Mouse (Mus musculus) stomach, embryonic 15.5 days (tissue): ENCODE data around the gene Tpk1. TPM values are rescaled to one million over a fixed set of nuclear protein-coding genes. Genes with fewer than 3 reads are reported as not detected.

ENCODE experiments used
- ATAC-seq: fragments of 200-750 bp; cut with Nextera tagmentation; 2 replicates; pipeline ENCODE4 v1.8.0; 2017; ENCODE audit warnings: low read depth, moderate number of reproducible peaks, moderate TSS enrichment; ENCODE audit not compliant: insufficient read depth, low FRiP score
- H3K27ac ChIP-seq: fragments of 300-500 bp; sonication (generic); 2 replicates; pipeline ENCODE4 v1.5.1; 2015; ENCODE audit warnings: mild to moderate bottlenecking, inconsistent platforms
- H3K27me3 ChIP-seq: fragments of 300-500 bp; sonication (generic); replicated peaks from 2 replicates; pipeline ENCODE4 v1.6.1; 2015; ENCODE audit warnings: inconsistent platforms
- H3K36me3 ChIP-seq: fragments of 300-500 bp; sonication (generic); 2 replicates; pipeline ENCODE4 v1.6.1; 2015; ENCODE audit warnings: inconsistent platforms
- H3K4me1 ChIP-seq: fragments of 300-500 bp; sonication (generic); 2 replicates; pipeline ENCODE4 v1.6.1; 2015; ENCODE audit warnings: inconsistent platforms
- H3K4me2 ChIP-seq: fragments of 300-500 bp; sonication (generic); 2 replicates; pipeline ENCODE4 v1.6.1; 2015; ENCODE audit warnings: mild to moderate bottlenecking, inconsistent platforms
- H3K4me3 ChIP-seq: fragments of 300-500 bp; sonication (generic); replicated peaks from 2 replicates; pipeline ENCODE4 v1.5.1; 2015; ENCODE audit warnings: inconsistent platforms
- H3K9ac ChIP-seq: fragments of 300-500 bp; sonication (generic); 2 replicates; pipeline ENCODE4 v1.6.1; 2015; ENCODE audit warnings: inconsistent platforms
- H3K9me3 ChIP-seq: fragments of 300-500 bp; sonication (generic); 2 replicates; pipeline ENCODE4 v1.6.1; 2016; ENCODE audit warnings: inconsistent platforms
- WGBS: fragments of 180-500 bp; shearing (Covaris S2); methylation state at CpG from one replicate; pipeline ENCODE4 v1.1.7; 2015; 5-methylcytosine and 5-hydroxymethylcytosine counted together
- polyA plus RNA-seq: library from polyadenylated mRNA; unstranded; fragments of >200 nt; fragmentation: Nextera tagmentation; extraction: Ambion mirVana; gene quantifications from 2 replicates; pipeline ENCODE4 v1.2.1, GENCODE M21; 2015

Tpk1 gene
- polyA plus RNA-seq, 1 experiment from 2014 or later, result 15.4 TPM

DNA sequence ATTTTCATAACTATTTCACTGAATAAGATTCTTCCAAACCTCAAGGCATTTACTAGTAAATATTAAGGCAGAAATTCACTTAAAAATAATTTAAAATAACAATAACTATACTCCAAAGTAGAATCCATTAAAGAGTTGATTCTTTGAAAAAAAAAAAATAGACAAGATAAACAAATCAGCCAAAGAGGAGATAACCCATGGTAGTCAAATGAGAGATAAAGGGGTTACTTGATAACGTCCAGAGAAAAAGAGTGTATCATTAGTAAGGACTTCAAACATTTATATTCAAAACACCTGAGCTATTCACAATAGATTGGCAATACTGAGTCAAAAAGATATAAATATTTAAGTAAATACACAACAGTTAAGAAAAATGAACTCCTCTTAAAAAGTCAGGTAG is 114.7 kb downstream of the Tpk1 start:
- no peak overlapping the region for H3K4me2 ChIP-seq
- no peaks in the 10 kb centered on the region for H3K4me1 ChIP-seq
- no peaks in the 10 kb centered on the region for H3K27me3 ChIP-seq
- WGBS, result 37% methylated on average over 1 of the region's 1 CpGs
- H3K36me3 ChIP-seq, result no peaks in the 10 kb centered on the region
- no peaks in the 10 kb centered on the region for H3K9me3 ChIP-seq
- H3K27ac ChIP-seq, result no peak overlapping the region
- H3K9ac ChIP-seq, result no peak overlapping the region
- ATAC-seq, result no peak
- no peak overlapping the region for H3K4me3 ChIP-seq

DNA sequence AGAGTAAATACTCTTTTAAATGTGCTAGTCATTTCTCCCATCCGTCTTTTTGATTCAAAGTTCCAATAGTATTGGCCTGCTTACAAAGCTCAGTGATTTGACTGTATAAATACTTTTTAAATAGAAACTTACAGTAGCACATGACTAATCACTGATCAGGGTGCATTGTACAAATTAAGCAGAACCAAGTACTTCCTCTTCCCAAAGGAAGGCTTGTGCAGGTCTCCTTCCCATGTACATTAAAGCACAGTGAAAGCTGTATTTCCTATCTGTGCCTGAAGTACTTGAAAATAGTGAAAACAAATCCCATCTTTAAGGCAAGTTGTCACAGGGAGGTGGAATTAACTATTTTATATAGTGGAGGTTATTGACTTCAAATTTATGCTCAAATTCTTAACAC is 119.5 kb downstream of the Tpk1 start:
- WGBS, result 43% methylated on average over 1 of the region's 1 CpGs
- no peak for ATAC-seq
- Histone ChIP-seq H3K4me3 (no peak overlapping the region), H3K27ac (no peak overlapping the region), H3K9me3 (no peaks in the 10 kb centered on the region), H3K36me3 (no peaks in the 10 kb centered on the region), H3K9ac (no peak overlapping the region), H3K27me3 (no peaks in the 10 kb centered on the region), H3K4me1 (no peaks in the 10 kb centered on the region), H3K4me2 (no peak overlapping the region)

DNA sequence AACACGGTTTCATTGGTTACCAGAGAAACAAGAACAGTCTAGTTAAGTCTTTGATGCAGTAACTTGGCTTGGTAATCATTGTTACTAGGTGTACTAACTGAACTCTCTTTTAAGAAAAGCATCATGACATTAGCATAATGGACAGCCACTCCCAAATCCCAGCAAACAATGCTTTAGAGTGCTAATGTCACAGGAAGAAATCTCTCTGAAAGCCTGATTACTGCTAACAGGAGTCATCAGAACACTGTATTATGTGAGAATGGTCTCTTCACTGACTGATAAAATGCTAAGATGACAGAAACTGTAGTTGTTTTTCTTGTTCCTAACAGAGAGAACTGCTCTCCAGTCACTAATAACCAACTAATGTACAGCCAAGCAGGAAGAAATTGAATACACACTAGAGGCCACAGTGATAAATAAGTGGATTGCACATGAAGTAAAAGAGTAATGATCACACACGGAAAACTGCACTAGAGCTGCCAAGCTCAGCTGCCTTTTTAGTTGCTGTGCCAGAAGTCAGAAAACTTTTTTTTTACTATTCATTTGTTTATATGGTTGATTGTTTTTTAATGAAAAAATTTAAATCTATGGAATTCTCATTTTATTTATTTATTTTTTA is 128.7 kb downstream of the Tpk1 start:
- no peak for ATAC-seq
- 61% methylated on average over 2 of the region's 2 CpGs for WGBS
- H3K27ac ChIP-seq, result no peak overlapping the region
- H3K9me3 ChIP-seq, result no peaks in the 10 kb centered on the region
- no peaks in the 10 kb centered on the region for H3K36me3 ChIP-seq
- no peaks in the 10 kb centered on the region for H3K27me3 ChIP-seq
- no peaks in the 10 kb centered on the region; the same call in 1 of the 2 replicates for H3K4me1 ChIP-seq
- H3K9ac ChIP-seq, result no peak overlapping the region
- H3K4me2 ChIP-seq, result no peak overlapping the region
- H3K4me3 ChIP-seq, result no peak overlapping the region

DNA sequence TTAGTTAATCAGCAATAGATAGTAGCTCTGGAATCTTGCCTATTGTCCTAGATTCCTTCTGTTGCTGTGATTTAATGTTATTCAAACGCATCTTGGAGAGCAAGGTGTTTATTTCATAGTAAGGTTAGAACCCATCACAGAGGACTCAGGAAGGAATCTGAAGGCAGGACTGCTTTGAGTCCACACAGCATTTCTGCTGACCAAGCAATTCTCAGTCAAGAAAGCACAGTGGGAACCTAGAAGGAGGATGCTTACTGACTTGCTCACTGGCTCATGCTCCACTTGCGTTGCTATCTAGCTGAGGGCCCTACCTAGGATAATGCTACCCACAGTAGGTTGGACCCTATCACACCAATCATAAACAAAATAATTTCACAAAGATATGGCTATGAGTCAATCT is 130.6 kb downstream of the Tpk1 start:
- Histone ChIP-seq H3K9ac (no peak overlapping the region), H3K4me2 (no peak overlapping the region), H3K36me3 (no peaks in the 10 kb centered on the region), H3K4me3 (no peak overlapping the region), H3K27me3 (no peaks in the 10 kb centered on the region), H3K9me3 (no peaks in the 10 kb centered on the region), H3K27ac (no peak overlapping the region), H3K4me1 (no peaks in the 10 kb centered on the region; the same call in 1 of the 2 replicates)
- no peak for ATAC-seq
- WGBS, result 87% methylated on average over 2 of the region's 2 CpGs

DNA sequence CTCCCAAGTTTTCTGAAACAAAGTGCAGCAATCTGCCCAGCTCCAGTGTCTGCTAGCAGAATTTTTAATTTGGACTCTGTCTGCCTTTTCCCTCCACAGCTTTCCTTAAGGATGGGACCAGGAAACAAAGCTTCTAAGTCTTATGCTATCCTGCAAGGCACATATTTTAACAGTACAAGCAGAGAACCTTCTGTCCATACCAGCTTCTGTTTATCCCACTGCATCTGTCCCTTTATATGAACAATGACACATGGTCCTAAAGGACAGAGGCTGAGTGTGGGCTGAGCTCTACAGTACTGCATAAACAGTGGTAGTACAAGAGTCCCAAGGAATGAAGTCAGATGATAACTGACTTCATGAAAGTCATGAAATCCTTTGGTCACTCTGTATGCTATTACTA is 132.8 kb downstream of the Tpk1 start:
- Histone ChIP-seq H3K27me3 (no peaks in the 10 kb centered on the region), H3K4me2 (no peak overlapping the region), H3K9ac (no peak overlapping the region), H3K4me3 (no peak overlapping the region), H3K4me1 (no peaks in the 10 kb centered on the region; the same call in 1 of the 2 replicates), H3K36me3 (no peaks in the 10 kb centered on the region), H3K9me3 (no peaks in the 10 kb centered on the region), H3K27ac (no peak overlapping the region)
- no peak for ATAC-seq

DNA sequence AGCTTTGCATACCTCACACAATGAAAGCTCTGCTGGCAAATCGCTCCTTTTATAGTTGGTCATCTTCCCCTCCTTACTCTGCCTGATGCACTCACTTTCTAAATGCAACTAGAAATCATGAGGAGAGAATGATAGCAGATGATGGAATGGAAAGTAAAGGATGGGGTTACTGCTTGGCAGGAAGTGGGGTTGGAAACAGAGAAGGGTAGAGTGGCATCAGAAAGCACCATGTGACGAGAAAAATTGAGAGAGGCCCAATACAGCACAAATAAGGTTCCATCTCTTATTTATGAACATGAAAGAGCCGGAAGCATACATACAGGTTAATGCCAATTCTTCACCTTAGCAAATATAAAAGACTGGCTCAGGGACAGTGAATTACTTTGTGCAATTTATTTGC is 133.3 kb downstream of the Tpk1 start:
- 79% methylated on average over 3 of the region's 3 CpGs for WGBS

DNA sequence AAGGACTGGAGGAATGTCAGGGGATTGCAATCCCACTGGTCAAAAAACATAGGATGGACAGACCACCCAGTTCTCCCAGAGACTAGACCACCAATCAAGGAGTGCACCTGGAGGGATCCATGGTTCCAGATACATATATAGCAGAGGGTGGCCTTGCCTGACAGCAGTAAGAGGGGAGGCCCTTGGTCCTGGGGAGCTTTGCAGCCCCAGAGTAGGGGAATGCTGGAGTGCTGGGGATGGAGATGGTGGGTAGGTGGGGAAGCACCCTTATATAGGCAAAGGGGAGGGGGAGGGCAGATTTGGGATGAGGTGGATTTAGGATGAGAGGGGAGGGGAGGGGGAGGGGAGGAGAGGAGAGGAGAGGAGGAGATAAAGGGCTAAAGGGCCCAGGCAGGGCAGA is 134.1 kb downstream of the Tpk1 start:
- no peak overlapping the region for H3K27ac ChIP-seq
- ATAC-seq, result no peak
- H3K9ac ChIP-seq, result no peak overlapping the region
- no peak overlapping the region for H3K4me3 ChIP-seq
- no peak overlapping the region for H3K4me2 ChIP-seq
- no peaks in the 10 kb centered on the region for H3K9me3 ChIP-seq
- no peaks in the 10 kb centered on the region for H3K27me3 ChIP-seq
- no peaks in the 10 kb centered on the region; the same call in 1 of the 2 replicates for H3K4me1 ChIP-seq
- H3K36me3 ChIP-seq, result no peaks in the 10 kb centered on the region

More for the DNA sequence above, 133.3 kb downstream of the Tpk1 start:
- Histone ChIP-seq H3K27ac (no peak overlapping the region), H3K36me3 (no peaks in the 10 kb centered on the region), H3K4me3 (no peak overlapping the region), H3K4me2 (no peak overlapping the region), H3K9ac (no peak overlapping the region), H3K27me3 (no peaks in the 10 kb centered on the region), H3K4me1 (no peaks in the 10 kb centered on the region; the same call in 1 of the 2 replicates), H3K9me3 (no peaks in the 10 kb centered on the region)
- no peak for ATAC-seq

DNA sequence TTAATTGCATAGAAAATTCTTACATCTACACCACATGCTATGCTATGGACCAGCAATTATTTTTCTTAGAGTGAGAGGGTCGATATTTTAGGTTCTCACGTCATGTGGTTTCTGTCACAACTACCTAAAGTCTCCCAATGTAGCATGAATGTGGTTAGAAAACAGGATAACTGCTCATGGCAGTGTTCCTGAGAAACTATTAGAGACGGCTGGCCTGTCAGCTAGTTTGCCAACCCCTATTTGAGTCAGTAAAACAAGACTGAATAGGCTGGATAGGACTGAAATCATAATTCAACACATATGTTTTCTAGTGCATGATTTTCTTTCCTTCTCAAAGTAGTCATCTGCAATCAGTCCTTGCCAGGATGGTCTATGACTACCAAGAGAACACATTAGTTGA is 137.1 kb downstream of the Tpk1 start:
- Histone ChIP-seq H3K4me3 (no peak overlapping the region), H3K27me3 (no peaks in the 10 kb centered on the region), H3K4me2 (no peak overlapping the region), H3K36me3 (no peaks in the 10 kb centered on the region), H3K9ac (no peak overlapping the region), H3K4me1 (no peaks in the 10 kb centered on the region; the same call in 1 of the 2 replicates), H3K9me3 (no peaks in the 10 kb centered on the region), H3K27ac (no peak overlapping the region)
- WGBS, result 83% methylated on average over 3 of the region's 3 CpGs
- no peak for ATAC-seq

DNA sequence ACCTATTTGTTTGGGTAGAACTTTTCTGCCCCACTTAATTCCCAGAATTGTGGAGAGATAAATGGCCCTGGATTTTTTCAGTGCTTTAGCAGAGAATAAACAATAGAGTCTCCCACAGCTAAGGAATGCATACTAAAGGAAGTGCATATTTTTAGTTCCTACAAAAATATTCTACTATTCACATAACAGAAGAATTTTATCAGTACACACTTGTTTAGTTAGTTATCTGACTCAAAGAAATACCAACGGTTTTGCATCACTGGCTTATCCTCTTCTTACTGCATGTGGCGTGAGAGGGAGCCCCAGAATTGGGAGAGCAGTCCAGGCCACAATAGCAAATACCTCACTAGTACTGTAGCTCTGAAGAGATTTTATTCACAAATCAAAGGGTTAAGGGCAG is 141.1 kb downstream of the Tpk1 start:
- Histone ChIP-seq H3K4me2 (no peak overlapping the region), H3K27me3 (no peaks in the 10 kb centered on the region), H3K36me3 (no peaks in the 10 kb centered on the region), H3K27ac (no peak overlapping the region), H3K4me3 (no peak overlapping the region), H3K9ac (no peak overlapping the region), H3K4me1 (no peaks in the 10 kb centered on the region), H3K9me3 (no peaks in the 10 kb centered on the region)
- no peak for ATAC-seq
- WGBS, result 23% methylated on average over 2 of the region's 2 CpGs

DNA sequence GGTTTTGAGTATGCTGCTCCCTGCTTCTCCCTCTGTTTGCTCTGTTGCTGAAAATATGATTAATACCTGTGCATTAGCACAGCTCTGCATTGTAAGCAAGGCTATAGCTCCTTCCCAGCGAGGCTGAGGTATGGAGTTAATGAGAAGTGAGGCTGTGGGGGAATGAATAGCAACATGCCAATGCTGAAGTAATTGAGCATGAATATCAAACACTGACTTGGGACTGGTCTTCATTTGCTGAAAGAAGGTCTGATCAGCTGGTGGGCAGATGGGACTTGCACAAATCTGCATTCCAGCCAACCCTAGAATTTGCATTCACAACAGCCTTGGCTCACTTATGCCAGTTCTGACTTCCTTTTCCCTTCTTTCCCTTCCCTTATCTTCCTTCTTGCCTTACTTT is 144.0 kb downstream of the Tpk1 start:
- Histone ChIP-seq H3K27ac (no peak overlapping the region), H3K9me3 (no peaks in the 10 kb centered on the region), H3K27me3 (no peaks in the 10 kb centered on the region), H3K4me1 (no peaks in the 10 kb centered on the region), H3K4me3 (no peak overlapping the region), H3K9ac (no peak overlapping the region), H3K36me3 (no peaks in the 10 kb centered on the region), H3K4me2 (no peak overlapping the region)
- ATAC-seq, result no peak
- 29% methylated on average over 1 of the region's 1 CpGs for WGBS

DNA sequence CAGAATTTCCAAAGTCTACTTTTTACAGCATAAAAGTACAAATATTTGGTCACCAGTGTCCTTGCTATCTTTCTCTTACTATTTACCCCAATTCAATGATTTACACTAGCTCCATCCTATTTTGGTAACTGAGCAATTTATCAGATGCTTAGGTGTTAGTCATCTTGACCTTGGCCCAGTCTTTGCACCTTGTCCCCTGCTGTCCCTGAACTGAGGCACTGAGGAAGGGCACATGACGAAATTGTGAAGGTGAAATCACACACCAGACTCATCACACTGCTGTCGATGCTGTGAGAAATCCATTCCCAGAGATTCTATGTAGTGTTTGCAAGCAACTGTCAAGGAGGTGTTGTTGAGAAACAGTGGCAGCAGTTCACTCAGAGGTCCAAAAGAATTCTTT is 145.9 kb downstream of the Tpk1 start:
- ATAC-seq, result no peak
- H3K9ac ChIP-seq, result no peak overlapping the region
- H3K27me3 ChIP-seq, result no peaks in the 10 kb centered on the region
- H3K36me3 ChIP-seq, result no peaks in the 10 kb centered on the region
- WGBS, result 50% methylated on average over 2 of the region's 2 CpGs
- H3K4me3 ChIP-seq, result no peak overlapping the region
- H3K4me1 ChIP-seq, result no peaks in the 10 kb centered on the region
- H3K4me2 ChIP-seq, result no peak overlapping the region
- no peak overlapping the region for H3K27ac ChIP-seq
- no peaks in the 10 kb centered on the region for H3K9me3 ChIP-seq

DNA sequence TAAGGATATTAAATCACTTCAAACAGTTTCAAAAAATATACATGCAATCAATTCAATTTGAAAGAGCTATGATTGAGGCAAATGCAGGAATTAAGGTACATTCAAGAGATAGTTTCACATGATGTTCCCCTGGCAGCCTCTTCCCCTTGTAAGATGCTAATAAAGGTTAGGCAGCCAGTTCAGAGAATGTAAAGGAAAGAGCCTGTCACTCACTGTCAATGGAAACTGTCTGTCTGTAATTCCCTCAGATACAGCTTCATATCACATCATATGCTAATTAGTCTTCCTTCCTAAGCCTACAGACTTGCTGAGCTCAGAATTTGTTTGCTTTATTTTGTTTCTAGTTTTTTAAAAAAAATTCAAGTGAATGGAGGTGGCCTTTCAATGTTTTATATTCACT is 147.7 kb downstream of the Tpk1 start:
- no peaks in the 10 kb centered on the region for H3K36me3 ChIP-seq
- no peaks in the 10 kb centered on the region for H3K27me3 ChIP-seq
- no peaks in the 10 kb centered on the region for H3K4me1 ChIP-seq
- H3K27ac ChIP-seq, result no peak overlapping the region
- H3K4me2 ChIP-seq, result no peak overlapping the region
- no peak overlapping the region for H3K9ac ChIP-seq
- ATAC-seq, result no peak
- H3K9me3 ChIP-seq, result no peaks in the 10 kb centered on the region
- H3K4me3 ChIP-seq, result no peak overlapping the region

DNA sequence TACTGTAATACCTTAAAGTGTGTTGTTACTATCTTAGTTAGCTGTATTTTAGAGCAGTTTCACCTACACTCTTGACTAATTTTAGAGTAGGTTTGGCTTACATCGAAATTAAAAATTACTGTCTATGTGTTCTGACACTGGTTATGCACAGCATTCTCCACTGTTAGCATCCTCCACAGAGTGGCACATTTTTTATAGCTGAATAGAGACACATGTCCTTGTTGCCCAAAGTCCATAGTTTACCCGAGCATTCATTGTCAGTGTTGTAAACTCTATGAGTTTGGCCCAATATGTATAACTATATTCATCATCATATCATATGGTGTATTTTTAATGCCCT is 148.8 kb downstream of the Tpk1 start:
- WGBS, result 84% methylated on average over 2 of the region's 2 CpGs
- Histone ChIP-seq H3K9me3 (no peaks in the 10 kb centered on the region), H3K4me1 (no peaks in the 10 kb centered on the region), H3K4me2 (no peak overlapping the region), H3K4me3 (no peak overlapping the region), H3K36me3 (no peaks in the 10 kb centered on the region), H3K27ac (no peak overlapping the region), H3K9ac (no peak overlapping the region), H3K27me3 (no peaks in the 10 kb centered on the region)
- no peak for ATAC-seq
